Mouse (Mus musculus) liver, postnatal 0 days (tissue): ENCODE data around the gene Aldh4a1. TPM values are rescaled to one million over a fixed set of nuclear protein-coding genes. Genes with fewer than 3 reads are reported as not detected.

Experiments used
- ATAC-seq: fragments of 200-750 bp; cut with Nextera tagmentation; 2 replicates; pipeline ENCODE4 v1.8.0; 2017; ENCODE audit warnings: mild to moderate bottlenecking, moderate library complexity
- DNase-seq: peaks from one replicate; pipeline ENCODE4 v3.0.0-alpha.2; 2016
- H3K27ac ChIP-seq: fragments of 300-500 bp; sonication (generic); 2 replicates; pipeline ENCODE4 v1.5.1; 2014; ENCODE audit warnings: antibody characterized with exemption, moderate library complexity, mild to moderate bottlenecking, low read depth
- H3K27me3 ChIP-seq: fragments of 300-500 bp; sonication (generic); 2 replicates; pipeline ENCODE4 v1.6.1; 2014; ENCODE audit warnings: low read length, control low read depth, mixed read lengths; ENCODE audit not compliant: insufficient read depth
- H3K36me3 ChIP-seq: fragments of 300-500 bp; sonication (generic); replicated peaks from 2 replicates; pipeline ENCODE4 v1.6.1; 2014; ENCODE audit warnings: mild to moderate bottlenecking, control low read depth, low read length, moderate library complexity, mixed read lengths; ENCODE audit not compliant: insufficient read depth
- H3K4me1 ChIP-seq: fragments of 300-500 bp; sonication (generic); 2 replicates; pipeline ENCODE4 v1.6.1; 2014; ENCODE audit warnings: antibody characterized with exemption, mild to moderate bottlenecking, control low read depth; ENCODE audit not compliant: insufficient read depth
- H3K4me2 ChIP-seq: fragments of 300-500 bp; sonication (generic); 2 replicates; pipeline ENCODE4 v1.6.1; 2014; ENCODE audit warnings: low read depth, mild to moderate bottlenecking, low read length, moderate library complexity, mixed read lengths
- H3K4me3 ChIP-seq: fragments of 300-500 bp; sonication (generic); 2 replicates; pipeline ENCODE4 v1.5.1; 2014; ENCODE audit warnings: low read depth, low read length
- H3K9ac ChIP-seq: fragments of 300-500 bp; sonication (generic); replicated peaks from 2 replicates; pipeline ENCODE4 v1.6.1; 2014; ENCODE audit warnings: mild to moderate bottlenecking, moderate library complexity
- H3K9me3 ChIP-seq: fragments of 300-500 bp; sonication (generic); 2 replicates; pipeline ENCODE4 v1.6.1; 2016; ENCODE audit warnings: mild to moderate bottlenecking, control low read depth, low read length, mixed read lengths
- CTCF ChIP-seq: sonication (generic); IDR thresholded peaks from 2 replicates; pipeline ENCODE4 v1.5.1; 2016; ENCODE audit warnings: antibody characterized with exemption, low read depth
- EP300 ChIP-seq: IDR thresholded peaks from 2 replicates; pipeline ENCODE4 v1.6.1; 2016; ENCODE audit warnings: antibody characterized with exemption, low read depth, mild to moderate bottlenecking
- WGBS: fragments of 180-500 bp; shearing (Covaris S2); extraction: QIAGEN DNeasy Blood & Tissue Kit; methylation state at CpG from one replicate; pipeline ENCODE4 v1.1.7; 2014; ENCODE audit not compliant: insufficient replicate concordance; 5-methylcytosine and 5-hydroxymethylcytosine counted together
- polyA plus RNA-seq: library from polyadenylated mRNA; unstranded; fragments of >200 nt; fragmentation: Nextera tagmentation; extraction: Ambion mirVana; gene quantifications from 2 replicates; pipeline ENCODE4 v1.2.1, GENCODE M21; 2015

The Aldh4a1 gene
- polyA plus RNA-seq, 1 experiment from 2014 or later = 86.3 TPM

- no peak overlapping the region for H3K4me2 ChIP-seq
- H3K27ac ChIP-seq = no peak overlapping the region
- peak; percentile 21 for TF ChIP-seq CTCF
- TF ChIP-seq EP300 = no peak
- DNase-seq = no peak
- H3K27me3 ChIP-seq = no peaks in the 10 kb centered on the region
- H3K4me3 ChIP-seq = no peak overlapping the region
- H3K4me1 ChIP-seq = peaks cover 15% of the 10 kb centered on the region; the same call in 1 of the 2 replicates
- WGBS = 83% methylated on average over 21 of the region's 21 CpGs
- H3K9ac ChIP-seq = no peak overlapping the region
- peaks cover 12% of the 10 kb centered on the region for H3K36me3 ChIP-seq
- H3K9me3 ChIP-seq = peaks cover 4% of the 10 kb centered on the region; the same call in 1 of the 2 replicates
- no peak for ATAC-seq
Measured at GRCm38 (mm10) chr4:139614524-139615260, 8.0 kb upstream of the Aldh4a1 start.

GRCm38 (mm10) chr4:139616276-139617000 is 6.2 kb upstream of the Aldh4a1 start:
- Histone ChIP-seq H3K27ac (peak overlapping the region; percentile 37), H3K9me3 (peaks cover 4% of the 10 kb centered on the region; the same call in 1 of the 2 replicates), H3K4me1 (peaks cover 15% of the 10 kb centered on the region; the same call in 1 of the 2 replicates), H3K9ac (peak overlapping the region; percentile 60), H3K36me3 (peaks cover 12% of the 10 kb centered on the region), H3K4me3 (peak overlapping the region; percentile 58), H3K27me3 (no peaks in the 10 kb centered on the region), H3K4me2 (peak overlapping the region; percentile 81)
- TF ChIP-seq EP300 (no peak), CTCF (no peak)
- DNase-seq (peak; percentile 68), ATAC-seq (peak; percentile 86)
- WGBS = 24% methylated on average over 24 of the region's 24 CpGs

GRCm38 (mm10) chr4:139617001-139617364 is 5.7 kb upstream of the Aldh4a1 start:
- 36% methylated on average over 3 of the region's 3 CpGs for WGBS
- peaks cover 17% of the 10 kb centered on the region for H3K4me1 ChIP-seq
- peak overlapping the region; percentile 60 for H3K9ac ChIP-seq
- H3K4me3 ChIP-seq = peak overlapping the region; percentile 58
- peak overlapping the region; percentile 37 for H3K27ac ChIP-seq
- H3K4me2 ChIP-seq = peak overlapping the region; percentile 81
- no peaks in the 10 kb centered on the region for H3K27me3 ChIP-seq
- DNase-seq (no peak), ATAC-seq (no peak)
- H3K9me3 ChIP-seq = peaks cover 4% of the 10 kb centered on the region; the same call in 1 of the 2 replicates
- TF ChIP-seq CTCF = no peak
- TF ChIP-seq EP300 = no peak
- peaks cover 12% of the 10 kb centered on the region for H3K36me3 ChIP-seq

- no peak for DNase-seq
- 59% methylated on average over 6 of the region's 6 CpGs for WGBS
- H3K9me3 ChIP-seq = no peaks in the 10 kb centered on the region
- no peak for ATAC-seq
- TF ChIP-seq EP300 (no peak), CTCF (no peak)
- no peaks in the 10 kb centered on the region for H3K27me3 ChIP-seq
- no peak overlapping the region for H3K4me3 ChIP-seq
- peaks cover 2% of the 10 kb centered on the region; the same call in 1 of the 2 replicates for H3K36me3 ChIP-seq
- no peak overlapping the region for H3K4me2 ChIP-seq
- peaks cover 28% of the 10 kb centered on the region for H3K4me1 ChIP-seq
- H3K27ac ChIP-seq = peak overlapping the region; percentile 22; the same call in 1 of the 2 replicates
- H3K9ac ChIP-seq = no peak overlapping the region
Measured at GRCm38 (mm10) chr4:139619765-139620164, 2.9 kb upstream of the Aldh4a1 start.

GRCm38 (mm10) chr4:139623434-139624115 is 909 bp downstream of the Aldh4a1 start:
- Histone ChIP-seq H3K36me3 (no peaks in the 10 kb centered on the region), H3K4me3 (peak overlapping the region; percentile 78), H3K9me3 (no peaks in the 10 kb centered on the region), H3K4me2 (peak overlapping the region; percentile 98), H3K27me3 (no peaks in the 10 kb centered on the region), H3K27ac (peak overlapping the region; percentile 98), H3K9ac (peak overlapping the region; percentile 77), H3K4me1 (peaks cover 21% of the 10 kb centered on the region)
- WGBS = 15% methylated on average over 21 of the region's 21 CpGs
- TF ChIP-seq EP300 = no peak
- no peak for TF ChIP-seq CTCF
- ATAC-seq = no peak
- DNase-seq = no peak

- Histone ChIP-seq H3K36me3 (no peaks in the 10 kb centered on the region), H3K27me3 (no peaks in the 10 kb centered on the region), H3K4me3 (peak overlapping the region; percentile 78), H3K9ac (peak overlapping the region; percentile 77), H3K27ac (peak overlapping the region; percentile 98), H3K4me2 (peak overlapping the region; percentile 98), H3K4me1 (peaks cover 21% of the 10 kb centered on the region), H3K9me3 (no peaks in the 10 kb centered on the region)
- peak; percentile 51 for DNase-seq
- no peak for TF ChIP-seq CTCF
- no peak; the same call in 1 of the 2 replicates for TF ChIP-seq EP300
- ATAC-seq = peak; percentile 61
- WGBS = 47% methylated on average over 5 of the region's 5 CpGs
Measured at GRCm38 (mm10) chr4:139624116-139624489, 1.4 kb downstream of the Aldh4a1 start.
